Mouse (Mus musculus): Measurements from ENCODE around the gene Kif2b. TPM values are rescaled to one million over a fixed set of nuclear protein-coding genes. Genes with fewer than 3 reads are reported as not detected.

Gene Kif2b
- polyA plus RNA-seq (2014; fragmentation: Nextera tagmentation; extraction: Ambion mirVana) = not detected in 2 replicates

DNA sequence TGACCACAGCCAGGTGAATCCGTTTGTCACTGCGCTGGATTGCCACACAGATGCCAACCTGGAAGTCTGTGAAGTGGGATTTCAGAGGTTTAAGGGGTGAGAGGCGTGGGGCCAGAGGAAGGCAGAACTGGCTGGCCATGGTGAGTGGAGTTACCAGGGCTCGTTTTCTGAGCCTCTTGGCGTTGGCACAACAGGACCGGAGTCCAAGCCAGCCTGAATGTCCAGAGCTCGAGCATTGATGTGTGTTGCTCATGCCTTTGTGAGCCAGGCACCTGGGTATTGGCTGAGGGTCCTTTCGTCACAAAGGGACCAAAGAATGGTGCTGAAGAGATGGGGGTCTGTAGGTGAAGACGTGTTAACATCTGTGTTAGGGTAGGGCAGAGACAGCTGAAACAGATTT lies at the start of gene Kif2b:
Gene Kif2b, minus strand, starts transcription at position 242 of the 400 bp plus-strand sequence.
- 91% methylated on average over 9 of the region's 9 CpGs for WGBS
- ATAC-seq (ENCODE audit: low read depth) = no peak

DNA sequence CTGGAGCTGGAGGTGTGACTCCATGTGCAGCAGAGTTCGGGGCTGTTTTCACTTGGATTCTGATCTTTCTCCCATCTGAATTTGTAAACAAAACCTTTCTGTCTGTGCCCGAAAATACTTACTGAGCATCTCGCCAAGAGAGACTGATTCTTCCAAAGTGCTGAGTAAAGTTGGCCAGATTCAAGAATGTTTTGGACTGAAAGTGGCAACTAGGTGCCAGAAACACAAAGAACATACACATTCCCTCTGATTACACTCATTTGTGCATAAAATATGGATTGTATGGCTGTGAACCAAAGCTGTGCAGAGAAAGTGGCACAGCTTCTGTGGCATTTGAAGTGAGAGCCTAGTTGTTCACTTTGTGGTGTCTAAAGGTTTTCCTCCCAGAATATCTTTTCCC lies 15.7 kb upstream of the Kif2b start:
- Histone ChIP-seq H3K4me3 (ENCODE audit: low read depth, low read length) (no peak overlapping the region), H3K4me1 (ENCODE audit: control insufficient read depth, insufficient read depth, low read length) (no peaks in the 10 kb centered on the region), H3K4me2 (ENCODE audit: low read depth, low read length) (no peak overlapping the region), H3K27me3 (ENCODE audit: control insufficient read depth, insufficient read depth, low read length) (no peaks in the 10 kb centered on the region), H3K27ac (ENCODE audit: low read depth, low read length) (no peak overlapping the region), H3K9me3 (ENCODE audit: control insufficient read depth, low read length) (no peaks in the 10 kb centered on the region), H3K36me3 (ENCODE audit: control insufficient read depth, insufficient read depth, low read length) (no peaks in the 10 kb centered on the region), H3K9ac (replicated peaks; ENCODE audit: low read depth, low read length) (no peak overlapping the region)
- WGBS = 86% methylated on average over 3 of the region's 3 CpGs
- no peak for ATAC-seq (ENCODE audit: low read depth)

More for the DNA sequence above, at the start of gene Kif2b:
- H3K27ac ChIP-seq (ENCODE audit: low read depth, low read length) = no peak within 1 kb of the TSS
- H3K4me2 ChIP-seq (ENCODE audit: low read depth, low read length) = no peak within 1 kb of the TSS
- no peaks in the 10 kb centered on the region for H3K4me1 ChIP-seq (ENCODE audit: control insufficient read depth, insufficient read depth, low read length)
- H3K4me3 ChIP-seq (ENCODE audit: low read depth, low read length) = no peak within 1 kb of the TSS
- no peaks in the 10 kb centered on the region for H3K9me3 ChIP-seq (ENCODE audit: control insufficient read depth, low read length)
- H3K9ac ChIP-seq (replicated peaks; ENCODE audit: low read depth, low read length) = no peak within 1 kb of the TSS
- no peaks in the 10 kb centered on the region for H3K27me3 ChIP-seq (ENCODE audit: control insufficient read depth, insufficient read depth, low read length)
- no peaks in the 10 kb centered on the region for H3K36me3 ChIP-seq (ENCODE audit: control insufficient read depth, insufficient read depth, low read length)

DNA sequence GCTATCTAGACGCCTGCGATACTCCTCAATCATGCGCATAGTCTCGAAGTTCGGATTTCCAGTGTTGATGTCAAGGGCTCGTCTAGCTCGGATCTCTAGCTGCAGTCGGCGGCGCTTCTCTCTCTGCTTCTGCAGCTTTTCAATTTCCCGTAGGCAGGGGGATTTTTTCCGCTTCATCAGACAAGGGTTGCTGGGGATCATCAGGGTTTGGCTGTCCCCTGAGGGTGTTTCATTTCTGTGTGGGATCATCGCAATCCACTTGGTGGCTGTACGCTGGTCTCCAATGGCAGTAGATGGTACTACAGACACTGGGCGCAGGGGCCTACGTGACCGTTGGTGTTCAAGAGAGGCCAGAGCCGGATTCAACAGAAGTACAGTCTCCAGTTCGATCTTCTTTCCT lies 502 bp downstream of the Kif2b start:
- Histone ChIP-seq H3K4me2 (ENCODE audit: low read depth, low read length) (no peak overlapping the region), H3K4me1 (ENCODE audit: control insufficient read depth, insufficient read depth, low read length) (no peaks in the 10 kb centered on the region)
- 94% methylated on average over 19 of the region's 19 CpGs for whole genome bisulfite sequencing

DNA sequence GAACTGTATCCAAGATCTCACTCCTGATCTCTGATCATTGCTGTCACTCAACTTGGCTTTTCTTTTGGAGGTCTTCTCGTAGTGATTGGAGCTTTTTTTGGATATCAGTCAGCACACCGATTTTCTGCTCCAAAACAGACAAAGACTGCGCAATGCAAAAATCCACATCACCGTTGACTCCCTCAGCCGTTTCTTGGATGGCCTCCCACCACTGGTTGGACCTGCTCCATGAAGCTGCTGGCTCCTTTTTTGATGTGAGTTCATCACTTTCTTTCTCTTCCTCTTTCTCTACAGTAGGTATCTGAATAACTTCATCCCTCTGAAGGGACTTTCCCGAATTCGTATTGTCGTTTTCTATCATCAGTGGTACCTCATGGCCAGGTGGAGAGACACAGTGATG lies 2.0 kb downstream of the Kif2b start:
- H3K27me3 ChIP-seq (ENCODE audit: control insufficient read depth, insufficient read depth, low read length) = no peaks in the 10 kb centered on the region
- ATAC-seq (ENCODE audit: low read depth) = no peak
- H3K9ac ChIP-seq (replicated peaks; ENCODE audit: low read depth, low read length) = no peak overlapping the region
- no peaks in the 10 kb centered on the region for H3K36me3 ChIP-seq (ENCODE audit: control insufficient read depth, insufficient read depth, low read length)
- WGBS = 91% methylated on average over 8 of the region's 8 CpGs
- H3K27ac ChIP-seq (ENCODE audit: low read depth, low read length) = no peak overlapping the region
- no peaks in the 10 kb centered on the region for H3K4me1 ChIP-seq (ENCODE audit: control insufficient read depth, insufficient read depth, low read length)
- no peak overlapping the region for H3K4me2 ChIP-seq (ENCODE audit: low read depth, low read length)
- H3K4me3 ChIP-seq (ENCODE audit: low read depth, low read length) = no peak overlapping the region
- no peaks in the 10 kb centered on the region for H3K9me3 ChIP-seq (ENCODE audit: control insufficient read depth, low read length)

More for the DNA sequence above, 502 bp downstream of the Kif2b start:
- no peaks in the 10 kb centered on the region for H3K36me3 ChIP-seq (ENCODE audit: control insufficient read depth, insufficient read depth, low read length)
- no peak overlapping the region for H3K9ac ChIP-seq (replicated peaks; ENCODE audit: low read depth, low read length)
- no peak overlapping the region for H3K4me3 ChIP-seq (ENCODE audit: low read depth, low read length)
- H3K27ac ChIP-seq (ENCODE audit: low read depth, low read length) = no peak overlapping the region
- no peaks in the 10 kb centered on the region for H3K9me3 ChIP-seq (ENCODE audit: control insufficient read depth, low read length)
- no peak for ATAC-seq (ENCODE audit: low read depth)
- no peaks in the 10 kb centered on the region for H3K27me3 ChIP-seq (ENCODE audit: control insufficient read depth, insufficient read depth, low read length)

DNA sequence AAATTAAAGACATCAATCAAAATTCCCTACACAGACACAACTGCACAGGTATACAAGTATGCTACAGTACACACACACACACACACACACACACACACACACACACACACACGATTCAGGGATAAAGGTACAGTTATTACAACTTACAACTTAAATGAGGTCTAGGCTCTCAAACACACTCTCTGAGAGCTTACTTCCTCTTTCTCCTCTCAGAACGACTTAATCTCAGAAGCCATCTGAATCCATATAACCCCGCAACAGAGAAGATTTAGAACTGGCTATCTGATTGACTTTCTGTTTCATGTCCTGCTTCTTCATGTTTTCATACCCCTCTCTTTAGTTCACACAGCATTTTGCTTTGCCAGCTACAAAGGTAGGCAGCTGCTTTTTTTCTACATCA lies 2.9 kb downstream of the Kif2b start:
- no peaks in the 10 kb centered on the region for H3K9me3 ChIP-seq (ENCODE audit: control insufficient read depth, low read length)
- no peak overlapping the region for H3K27ac ChIP-seq (ENCODE audit: low read depth, low read length)
- no peak overlapping the region for H3K9ac ChIP-seq (replicated peaks; ENCODE audit: low read depth, low read length)
- WGBS = 83% methylated on average over 3 of the region's 3 CpGs
- H3K4me3 ChIP-seq (ENCODE audit: low read depth, low read length) = no peak overlapping the region
- no peaks in the 10 kb centered on the region for H3K27me3 ChIP-seq (ENCODE audit: control insufficient read depth, insufficient read depth, low read length)
- H3K4me2 ChIP-seq (ENCODE audit: low read depth, low read length) = no peak overlapping the region
- H3K36me3 ChIP-seq (ENCODE audit: control insufficient read depth, insufficient read depth, low read length) = no peaks in the 10 kb centered on the region
- H3K4me1 ChIP-seq (ENCODE audit: control insufficient read depth, insufficient read depth, low read length) = no peaks in the 10 kb centered on the region
- ATAC-seq (ENCODE audit: low read depth) = no peak

DNA sequence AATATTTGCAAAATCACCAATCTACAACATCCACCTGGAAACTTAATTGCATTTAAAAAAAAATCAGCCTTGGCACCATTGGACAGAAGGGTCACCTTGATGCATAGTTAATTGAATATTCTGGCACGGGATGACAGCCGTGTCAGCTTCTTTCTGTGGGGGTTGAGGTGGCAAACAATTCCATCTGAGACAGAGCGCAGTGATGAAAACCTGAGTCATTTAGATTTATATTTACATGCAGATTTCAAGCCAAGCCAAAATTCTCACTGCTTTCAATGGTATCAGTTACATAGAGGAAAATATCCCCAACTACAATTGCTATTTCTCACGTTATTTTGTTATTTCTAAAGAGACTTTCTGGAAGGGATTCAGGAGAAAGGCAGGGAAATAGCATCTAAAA lies 46.6 kb downstream of the Kif2b start:
- Histone ChIP-seq H3K36me3 (ENCODE audit: control insufficient read depth, insufficient read depth, low read length) (no peaks in the 10 kb centered on the region), H3K27me3 (ENCODE audit: control insufficient read depth, insufficient read depth, low read length) (no peaks in the 10 kb centered on the region), H3K4me1 (ENCODE audit: control insufficient read depth, insufficient read depth, low read length) (no peaks in the 10 kb centered on the region), H3K27ac (ENCODE audit: low read depth, low read length) (no peak overlapping the region), H3K9ac (replicated peaks; ENCODE audit: low read depth, low read length) (no peak overlapping the region), H3K9me3 (ENCODE audit: control insufficient read depth, low read length) (no peaks in the 10 kb centered on the region), H3K4me2 (ENCODE audit: low read depth, low read length) (no peak overlapping the region), H3K4me3 (ENCODE audit: low read depth, low read length) (no peak overlapping the region)
- ATAC-seq (ENCODE audit: low read depth) = no peak
- 72% methylated on average over 4 of the region's 4 CpGs for WGBS

Data from neural tube, embryonic 14.5 days (tissue).